Mouse (Mus musculus) liver, embryonic 14.5 days (tissue): Measurements from ENCODE around the gene Slc22a1. TPM values are rescaled to one million over a fixed set of nuclear protein-coding genes. Genes with fewer than 3 reads are reported as not detected.

ENCODE experiments used
- ATAC-seq: fragments of 200-750 bp; cut with Nextera tagmentation; 2 replicates; pipeline ENCODE4 v1.8.0; 2017; ENCODE audit warnings: moderate number of reproducible peaks, mild to moderate bottlenecking, moderate library complexity; ENCODE audit not compliant: insufficient read depth
- DNase-seq, 3 experiments: peaks; one replicate each; pipeline ENCODE4 v3.0.0-alpha.2; 2012 to 2013; ENCODE audit warnings: low read depth in 3 of 3, low spot score in 3 of 3
- H3K27ac ChIP-seq: fragments of 300-500 bp; sonication (generic); 2 replicates; pipeline ENCODE4 v1.5.1; 2014; ENCODE audit warnings: moderate library complexity, mild to moderate bottlenecking, control low read depth, inconsistent platforms
- H3K27me3 ChIP-seq: fragments of 300-500 bp; sonication (generic); 2 replicates; pipeline ENCODE4 v1.6.1; 2014; ENCODE audit warnings: mild to moderate bottlenecking, low read length, moderate library complexity; ENCODE audit not compliant: control insufficient read depth, insufficient read depth
- H3K36me3 ChIP-seq: fragments of 300-500 bp; sonication (generic); replicated peaks from 2 replicates; pipeline ENCODE4 v1.6.1; 2014; ENCODE audit warnings: low read depth; ENCODE audit not compliant: control insufficient read depth, insufficient read depth
- H3K4me1 ChIP-seq, 2 experiments: fragments of 200-500 bp in 1 of 2; fragments of 300-500 bp in 1 of 2; sonication (generic) in 1 of 2; replicated peaks; 2 replicates each; pipeline ENCODE4 v1.6.1; 2012 to 2014; ENCODE audit warnings: antibody characterized with exemption in 1 of 2, inconsistent platforms in 1 of 2, low read length in 1 of 2; ENCODE audit not compliant: control insufficient read depth in 2 of 2, insufficient read depth in 2 of 2
- H3K4me2 ChIP-seq: fragments of 300-500 bp; sonication (generic); 2 replicates; pipeline ENCODE4 v1.6.1; 2014; ENCODE audit warnings: low read depth, mild to moderate bottlenecking, control low read depth, moderate library complexity
- H3K4me3 ChIP-seq, 2 experiments: fragments of 200-500 bp in 1 of 2; fragments of 300-500 bp in 1 of 2; sonication (generic) in 1 of 2; 2 replicates each; pipeline ENCODE4 v1.5.1; 2012 to 2014; ENCODE audit warnings: low read depth in 2 of 2, low read length in 2 of 2, mild to moderate bottlenecking in 2 of 2, control low read depth in 1 of 2, inconsistent platforms in 1 of 2, moderate library complexity in 1 of 2; ENCODE audit not compliant: insufficient read depth in 1 of 2
- H3K9ac ChIP-seq: fragments of 300-500 bp; sonication (generic); replicated peaks from 2 replicates; pipeline ENCODE4 v1.6.1; 2014; ENCODE audit warnings: mild to moderate bottlenecking, control low read depth, moderate library complexity
- H3K9me3 ChIP-seq: fragments of 300-500 bp; sonication (generic); 2 replicates; pipeline ENCODE4 v1.6.1; 2016; ENCODE audit warnings: low read length, mixed read lengths; ENCODE audit not compliant: control insufficient read depth
- CTCF ChIP-seq: IDR thresholded peaks from 2 replicates; pipeline ENCODE4 v1.5.1; 2016; ENCODE audit warnings: antibody characterized with exemption, low read depth, control low read depth
- EP300 ChIP-seq: IDR thresholded peaks from 2 replicates; pipeline ENCODE4 v1.6.1; 2016; ENCODE audit warnings: antibody characterized with exemption, low read depth
- WGBS: fragments of 180-500 bp; shearing (Covaris S2); extraction: QIAGEN DNeasy Blood & Tissue Kit; methylation state at CpG from one replicate; pipeline ENCODE4 v1.1.7; 2014; ENCODE audit not compliant: insufficient replicate concordance; 5-methylcytosine and 5-hydroxymethylcytosine counted together
- polyA plus RNA-seq, 2 experiments: library from polyadenylated mRNA; depleted of rRNA in 1 of 2; stranded (reverse) in 1 of 2; unstranded in 1 of 2; fragments of >200 nt; fragmentation: Nextera tagmentation in 1 of 2; extraction: Ambion mirVana in 1 of 2; gene quantifications; 2 replicates each; pipeline versions ENCODE4 v1.2.1 to v1.2.3; 2012 to 2014

The Slc22a1 gene
- polyA plus RNA-seq, 2 experiments, result 0.11 TPM; not detected in 1

DNA sequence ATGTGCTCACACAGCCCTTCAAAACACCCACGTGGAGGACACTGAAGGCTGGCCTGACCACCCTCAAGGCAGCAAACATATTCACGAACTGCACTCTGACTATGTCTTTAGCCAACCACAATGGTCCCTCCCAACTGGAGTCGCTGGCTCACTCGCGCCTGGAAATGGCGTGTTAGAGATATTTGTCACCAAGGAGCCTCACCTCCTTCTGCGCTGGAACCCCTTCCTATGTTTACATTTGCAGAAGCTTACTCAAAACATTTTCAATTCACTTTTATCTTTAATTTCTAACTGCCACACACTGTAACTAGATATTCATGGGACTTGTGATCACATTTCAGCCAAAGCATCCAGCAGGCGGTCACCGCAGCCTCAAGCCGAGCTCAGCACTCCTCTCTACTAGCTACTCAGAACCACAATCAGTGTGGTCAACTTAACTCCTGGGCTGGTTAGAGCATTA lies 31.0 kb upstream of the Slc22a1 start:
- DNase-seq (no peak), ATAC-seq (no peak)
- H3K4me3 ChIP-seq, result no peak overlapping the region
- no peak for TF ChIP-seq EP300
- TF ChIP-seq CTCF, result no peak
- H3K27me3 ChIP-seq, result no peaks in the 10 kb centered on the region; the same call in 1 of the 2 replicates
- 0 out of 4 replicates have a peak, but pooled peaks cover 0 to 2% of the 10 kb centered on the region in 2 experiments for H3K4me1 ChIP-seq
- no peak overlapping the region for H3K27ac ChIP-seq
- no peaks in the 10 kb centered on the region for H3K9me3 ChIP-seq
- WGBS, result 77% methylated on average over 10 of the region's 10 CpGs
- H3K4me2 ChIP-seq, result no peak overlapping the region
- H3K36me3 ChIP-seq, result peaks cover 2% of the 10 kb centered on the region
- no peak overlapping the region for H3K9ac ChIP-seq

DNA sequence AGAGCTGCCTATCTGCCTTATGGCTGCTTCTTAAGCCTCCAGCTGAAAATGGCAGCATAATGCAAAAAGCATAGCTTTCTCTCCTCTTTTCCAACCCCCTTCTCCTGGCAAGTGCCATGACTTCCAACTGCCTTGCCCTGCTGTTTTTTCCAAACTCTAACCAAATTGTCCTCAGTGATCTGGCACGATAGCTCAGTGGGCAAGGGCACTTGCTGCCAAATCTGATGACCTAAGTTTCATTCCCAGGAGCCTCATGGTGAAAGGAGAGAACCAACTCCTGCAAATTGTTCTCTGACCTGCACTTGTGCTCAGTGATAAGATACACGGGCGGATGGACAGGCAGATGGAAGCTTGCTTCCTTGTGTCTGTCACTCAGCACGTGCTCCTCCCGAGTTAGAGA lies 27.3 kb upstream of the Slc22a1 start:
- 60% methylated on average over 5 of the region's 5 CpGs for WGBS
- H3K9me3 ChIP-seq, result no peaks in the 10 kb centered on the region
- no peaks in the 10 kb centered on the region for H3K27me3 ChIP-seq
- H3K4me2 ChIP-seq, result no peak overlapping the region
- no peaks in the 10 kb centered on the region for H3K36me3 ChIP-seq
- ATAC-seq (no peak), DNase-seq (no peak)
- H3K4me3 ChIP-seq, result no peak overlapping the region
- H3K9ac ChIP-seq, result no peak overlapping the region
- no peaks in the 10 kb centered on the region for H3K4me1 ChIP-seq
- no peak for TF ChIP-seq EP300
- TF ChIP-seq CTCF, result no peak
- H3K27ac ChIP-seq, result no peak overlapping the region

DNA sequence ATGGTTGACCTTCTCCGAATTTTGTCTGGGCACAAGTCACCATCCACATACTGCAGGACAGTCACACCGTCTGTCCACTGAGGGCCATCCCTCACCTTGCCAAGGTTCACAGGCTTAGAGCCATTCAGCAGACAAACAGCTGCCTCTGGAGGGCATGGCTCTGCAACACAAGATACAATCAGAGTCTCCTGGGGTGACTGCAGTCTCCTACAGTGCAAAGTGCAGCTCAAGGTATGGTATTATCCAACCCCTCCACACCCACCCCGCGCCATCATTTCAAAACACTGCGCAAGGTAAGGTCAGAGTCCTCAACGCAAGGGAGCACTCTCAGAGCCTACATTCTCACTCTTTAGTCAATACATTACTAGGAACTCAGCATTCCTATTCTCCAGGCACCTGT lies 24.7 kb upstream of the Slc22a1 start:
- H3K4me2 ChIP-seq, result no peak overlapping the region
- DNase-seq (no peak), ATAC-seq (peak; percentile 13; the same call in 1 of the 2 replicates)
- no peak overlapping the region for H3K27ac ChIP-seq
- no peaks in the 10 kb centered on the region for H3K27me3 ChIP-seq
- no peak overlapping the region for H3K4me3 ChIP-seq
- no peak overlapping the region for H3K9ac ChIP-seq
- 68% methylated on average over 6 of the region's 6 CpGs for WGBS
- no peaks in the 10 kb centered on the region; the same call in 1 of the 2 replicates for H3K36me3 ChIP-seq
- H3K4me1 ChIP-seq, result no peaks in the 10 kb centered on the region
- H3K9me3 ChIP-seq, result no peaks in the 10 kb centered on the region
- no peak for TF ChIP-seq EP300
- TF ChIP-seq CTCF, result no peak

DNA sequence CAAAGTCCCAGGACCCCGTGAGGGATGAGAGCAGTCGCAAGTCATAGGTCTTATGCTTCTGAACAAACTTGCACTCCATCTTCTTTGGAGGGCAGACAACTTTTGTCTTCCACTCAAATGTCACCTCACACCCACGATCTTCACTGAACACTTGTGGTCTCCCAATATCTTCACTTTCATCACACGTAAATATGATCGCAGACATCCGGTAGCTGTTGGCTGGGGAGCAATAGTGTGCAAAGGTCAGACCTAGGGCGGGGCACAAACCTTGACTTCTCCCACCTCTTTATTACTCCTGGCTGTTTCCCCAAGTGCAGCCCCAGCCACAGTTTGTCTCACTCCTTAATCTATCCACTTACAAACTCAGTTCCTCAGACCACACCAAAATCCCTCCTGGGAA lies 16.3 kb upstream of the Slc22a1 start:
- no peak for TF ChIP-seq EP300
- no peak for TF ChIP-seq CTCF

GRCm38 (mm10) chr17:12689537-12689936 lies 13.9 kb upstream of the Slc22a1 start:
- WGBS, result 55% methylated on average over 3 of the region's 3 CpGs
- H3K36me3 ChIP-seq, result peaks cover 2% of the 10 kb centered on the region; the same call in 1 of the 2 replicates
- H3K4me2 ChIP-seq, result no peak overlapping the region
- no peaks in the 10 kb centered on the region for H3K9me3 ChIP-seq
- no peak overlapping the region for H3K27ac ChIP-seq
- no peak overlapping the region for H3K4me3 ChIP-seq
- DNase-seq, result no peak
- H3K9ac ChIP-seq, result no peak overlapping the region
- no peaks in the 10 kb centered on the region for H3K27me3 ChIP-seq
- no peak for ATAC-seq
- TF ChIP-seq CTCF, result peak; percentile 51
- no peak for TF ChIP-seq EP300
- no peaks in the 10 kb centered on the region for H3K4me1 ChIP-seq

More for the DNA sequence above, 16.3 kb upstream of the Slc22a1 start:
- Histone ChIP-seq H3K9ac (no peak overlapping the region), H3K9me3 (no peaks in the 10 kb centered on the region), H3K4me1 (no peaks in the 10 kb centered on the region), H3K4me3 (no peak overlapping the region), H3K27ac (no peak overlapping the region), H3K4me2 (no peak overlapping the region), H3K27me3 (no peaks in the 10 kb centered on the region), H3K36me3 (peaks cover 2% of the 10 kb centered on the region)
- 73% methylated on average over 7 of the region's 7 CpGs for WGBS
- DNase-seq, result no peak
- no peak for ATAC-seq
